Mouse (Mus musculus): ENCODE results near the gene Ltf. TPM values are rescaled to one million over a fixed set of nuclear protein-coding genes. Genes with fewer than 3 reads are reported as not detected.

Gene Ltf
- polyA plus RNA-seq, 1 experiment from 2014 or later: 1.6 TPM

- peaks cover 12% of the 10 kb centered on the region for H3K4me1 ChIP-seq (replicated peaks; ENCODE audit: control insufficient read depth, insufficient read depth, low read length)
- ATAC-seq (replicated peaks; ENCODE audit: low FRiP score, low TSS enrichment, low read depth): no peak
Measured at GRCm38 (mm10) chr9:111058943-111059556, 40.0 kb downstream of the Ltf start.

GRCm38 (mm10) chr9:111062840-111063239 lies 43.8 kb downstream of the Ltf start:
- Histone ChIP-seq H3K4me3 (ENCODE audit: low read depth, low read length) (no peak overlapping the region), H3K4me2 (ENCODE audit: low read length) (no peak overlapping the region), H3K36me3 (ENCODE audit: control insufficient read depth, insufficient read depth, low read length) (no peaks in the 10 kb centered on the region), H3K9ac (ENCODE audit: low read length) (no peak overlapping the region), H3K27ac (ENCODE audit: low read depth) (no peak overlapping the region), H3K9me3 (ENCODE audit: control insufficient read depth, low read length) (no peaks in the 10 kb centered on the region), H3K4me1 (replicated peaks; ENCODE audit: control insufficient read depth, insufficient read depth, low read length) (0 out of 2 replicates have a peak, but pooled peaks cover 2% of the 10 kb centered on the region), H3K27me3 (replicated peaks; ENCODE audit: control insufficient read depth, insufficient read depth, low read length) (no peaks in the 10 kb centered on the region)
- DNase-seq (ENCODE audit: low spot score) (no peak), ATAC-seq (replicated peaks; ENCODE audit: low FRiP score, low TSS enrichment, low read depth) (no peak)
- 69% methylated on average over 5 of the region's 5 CpGs for WGBS

More at GRCm38 (mm10) chr9:111058943-111059556, 40.0 kb downstream of the Ltf start:
- Histone ChIP-seq H3K9me3 (ENCODE audit: control insufficient read depth, low read length) (no peaks in the 10 kb centered on the region), H3K4me3 (ENCODE audit: low read depth, low read length) (no peak overlapping the region), H3K27me3 (replicated peaks; ENCODE audit: control insufficient read depth, insufficient read depth, low read length) (no peaks in the 10 kb centered on the region), H3K27ac (ENCODE audit: low read depth) (no peak overlapping the region), H3K9ac (ENCODE audit: low read length) (no peak overlapping the region), H3K4me2 (ENCODE audit: low read length) (no peak overlapping the region), H3K36me3 (ENCODE audit: control insufficient read depth, insufficient read depth, low read length) (no peaks in the 10 kb centered on the region)
- WGBS: 66% methylated on average over 10 of the region's 10 CpGs
- no peak for DNase-seq (ENCODE audit: low spot score)

GRCm38 (mm10) chr9:111067052-111067451 lies 48.0 kb downstream of the Ltf start:
- Histone ChIP-seq H3K27ac (ENCODE audit: low read depth) (no peak overlapping the region), H3K27me3 (replicated peaks; ENCODE audit: control insufficient read depth, insufficient read depth, low read length) (no peaks in the 10 kb centered on the region), H3K4me2 (ENCODE audit: low read length) (no peak overlapping the region), H3K36me3 (ENCODE audit: control insufficient read depth, insufficient read depth, low read length) (no peaks in the 10 kb centered on the region), H3K9me3 (ENCODE audit: control insufficient read depth, low read length) (no peaks in the 10 kb centered on the region), H3K4me3 (ENCODE audit: low read depth, low read length) (no peak overlapping the region), H3K4me1 (replicated peaks; ENCODE audit: control insufficient read depth, insufficient read depth, low read length) (no peaks in the 10 kb centered on the region), H3K9ac (ENCODE audit: low read length) (no peak overlapping the region)
- no peak for DNase-seq (ENCODE audit: low spot score)
- ATAC-seq (replicated peaks; ENCODE audit: low FRiP score, low TSS enrichment, low read depth): no peak
- WGBS: 59% methylated on average over 4 of the region's 4 CpGs

- no peak overlapping the region for H3K27ac ChIP-seq (ENCODE audit: low read depth)
- no peaks in the 10 kb centered on the region for H3K4me1 ChIP-seq (replicated peaks; ENCODE audit: control insufficient read depth, insufficient read depth, low read length)
- H3K27me3 ChIP-seq (replicated peaks; ENCODE audit: control insufficient read depth, insufficient read depth, low read length): no peaks in the 10 kb centered on the region
- no peak overlapping the region for H3K9ac ChIP-seq (ENCODE audit: low read length)
- WGBS: 28% methylated on average over 4 of the region's 4 CpGs
- peak; percentile 75 for DNase-seq (ENCODE audit: low spot score)
- H3K9me3 ChIP-seq (ENCODE audit: control insufficient read depth, low read length): 0 out of 2 replicates have a peak, but pooled peaks cover 11% of the 10 kb centered on the region
- no peak; the same call in 1 of the 2 replicates for ATAC-seq (replicated peaks; ENCODE audit: low FRiP score, low TSS enrichment, low read depth)
- no peak overlapping the region for H3K4me3 ChIP-seq (ENCODE audit: low read depth, low read length)
- H3K4me2 ChIP-seq (ENCODE audit: low read length): no peak overlapping the region
- H3K36me3 ChIP-seq (ENCODE audit: control insufficient read depth, insufficient read depth, low read length): no peaks in the 10 kb centered on the region
Measured at GRCm38 (mm10) chr9:111070546-111070961, 51.5 kb downstream of the Ltf start.

GRCm38 (mm10) chr9:111072175-111072574 lies 53.1 kb downstream of the Ltf start:
- Histone ChIP-seq H3K27ac (ENCODE audit: low read depth) (no peak overlapping the region), H3K4me1 (replicated peaks; ENCODE audit: control insufficient read depth, insufficient read depth, low read length) (no peaks in the 10 kb centered on the region), H3K36me3 (ENCODE audit: control insufficient read depth, insufficient read depth, low read length) (no peaks in the 10 kb centered on the region), H3K9ac (ENCODE audit: low read length) (no peak overlapping the region), H3K9me3 (ENCODE audit: control insufficient read depth, low read length) (0 out of 2 replicates have a peak, but pooled peaks cover 11% of the 10 kb centered on the region), H3K27me3 (replicated peaks; ENCODE audit: control insufficient read depth, insufficient read depth, low read length) (no peaks in the 10 kb centered on the region), H3K4me2 (ENCODE audit: low read length) (no peak overlapping the region), H3K4me3 (ENCODE audit: low read depth, low read length) (no peak overlapping the region)
- WGBS: 52% methylated on average over 7 of the region's 7 CpGs
- no peak for DNase-seq (ENCODE audit: low spot score)
- no peak for ATAC-seq (replicated peaks; ENCODE audit: low FRiP score, low TSS enrichment, low read depth)

GRCm38 (mm10) chr9:111072971-111073370 lies 53.9 kb downstream of the Ltf start:
- 80% methylated on average over 4 of the region's 4 CpGs for WGBS
- Histone ChIP-seq H3K27me3 (replicated peaks; ENCODE audit: control insufficient read depth, insufficient read depth, low read length) (no peaks in the 10 kb centered on the region), H3K4me3 (ENCODE audit: low read depth, low read length) (no peak overlapping the region), H3K27ac (ENCODE audit: low read depth) (no peak overlapping the region), H3K9ac (ENCODE audit: low read length) (no peak overlapping the region), H3K4me1 (replicated peaks; ENCODE audit: control insufficient read depth, insufficient read depth, low read length) (no peaks in the 10 kb centered on the region), H3K36me3 (ENCODE audit: control insufficient read depth, insufficient read depth, low read length) (no peaks in the 10 kb centered on the region), H3K4me2 (ENCODE audit: low read length) (no peak overlapping the region), H3K9me3 (ENCODE audit: control insufficient read depth, low read length) (0 out of 2 replicates have a peak, but pooled peaks cover 11% of the 10 kb centered on the region)
- no peak for ATAC-seq (replicated peaks; ENCODE audit: low FRiP score, low TSS enrichment, low read depth)
- no peak for DNase-seq (ENCODE audit: low spot score)

GRCm38 (mm10) chr9:111077745-111078144 lies 58.7 kb downstream of the Ltf start:
- H3K9me3 ChIP-seq (ENCODE audit: control insufficient read depth, low read length): 0 out of 2 replicates have a peak, but pooled peaks cover 11% of the 10 kb centered on the region
- DNase-seq (ENCODE audit: low spot score) (no peak), ATAC-seq (replicated peaks; ENCODE audit: low FRiP score, low TSS enrichment, low read depth) (no peak)
- H3K9ac ChIP-seq (ENCODE audit: low read length): no peak overlapping the region
- no peak overlapping the region for H3K4me2 ChIP-seq (ENCODE audit: low read length)
- H3K27ac ChIP-seq (ENCODE audit: low read depth): no peak overlapping the region
- WGBS: 66% methylated on average over 5 of the region's 5 CpGs
- H3K27me3 ChIP-seq (replicated peaks; ENCODE audit: control insufficient read depth, insufficient read depth, low read length): no peaks in the 10 kb centered on the region
- H3K36me3 ChIP-seq (ENCODE audit: control insufficient read depth, insufficient read depth, low read length): no peaks in the 10 kb centered on the region
- H3K4me1 ChIP-seq (replicated peaks; ENCODE audit: control insufficient read depth, insufficient read depth, low read length): no peaks in the 10 kb centered on the region
- no peak overlapping the region for H3K4me3 ChIP-seq (ENCODE audit: low read depth, low read length)

GRCm38 (mm10) chr9:111080801-111081200 lies 61.7 kb downstream of the Ltf start:
- no peaks in the 10 kb centered on the region for H3K27me3 ChIP-seq (replicated peaks; ENCODE audit: control insufficient read depth, insufficient read depth, low read length)
- no peak overlapping the region for H3K27ac ChIP-seq (ENCODE audit: low read depth)
- DNase-seq (ENCODE audit: low spot score) (no peak), ATAC-seq (replicated peaks; ENCODE audit: low FRiP score, low TSS enrichment, low read depth) (no peak)
- no peaks in the 10 kb centered on the region for H3K9me3 ChIP-seq (ENCODE audit: control insufficient read depth, low read length)
- no peak overlapping the region for H3K9ac ChIP-seq (ENCODE audit: low read length)
- H3K4me1 ChIP-seq (replicated peaks; ENCODE audit: control insufficient read depth, insufficient read depth, low read length): no peaks in the 10 kb centered on the region
- no peak overlapping the region for H3K4me2 ChIP-seq (ENCODE audit: low read length)
- WGBS: 91% methylated on average over 8 of the region's 8 CpGs
- no peaks in the 10 kb centered on the region for H3K36me3 ChIP-seq (ENCODE audit: control insufficient read depth, insufficient read depth, low read length)
- H3K4me3 ChIP-seq (ENCODE audit: low read depth, low read length): no peak overlapping the region

GRCm38 (mm10) chr9:111081765-111082164 lies 62.7 kb downstream of the Ltf start:
- H3K4me3 ChIP-seq (ENCODE audit: low read depth, low read length): no peak overlapping the region
- H3K4me1 ChIP-seq (replicated peaks; ENCODE audit: control insufficient read depth, insufficient read depth, low read length): no peaks in the 10 kb centered on the region
- ATAC-seq (replicated peaks; ENCODE audit: low FRiP score, low TSS enrichment, low read depth): no peak
- H3K27me3 ChIP-seq (replicated peaks; ENCODE audit: control insufficient read depth, insufficient read depth, low read length): no peaks in the 10 kb centered on the region
- H3K9me3 ChIP-seq (ENCODE audit: control insufficient read depth, low read length): no peaks in the 10 kb centered on the region
- DNase-seq (ENCODE audit: low spot score): no peak
- no peak overlapping the region for H3K27ac ChIP-seq (ENCODE audit: low read depth)
- 85% methylated on average over 5 of the region's 5 CpGs for WGBS
- no peaks in the 10 kb centered on the region for H3K36me3 ChIP-seq (ENCODE audit: control insufficient read depth, insufficient read depth, low read length)
- no peak overlapping the region for H3K9ac ChIP-seq (ENCODE audit: low read length)
- H3K4me2 ChIP-seq (ENCODE audit: low read length): no peak overlapping the region

Data from intestine, embryonic 14.5 days (tissue).